Mouse (Mus musculus): ENCODE results near the gene Plekha8.

GRCm38 (mm10) chr6:54594469-54595329, at the start of gene Plekha8:
- TF ChIP-seq CTCF (IDR thresholded peaks at IDR 0.05; ENCODE audit: insufficient read depth, low read depth, low read length) (no peak), POLR2A (IDR thresholded peaks at IDR 0.05; ENCODE audit: insufficient read depth, low read depth, low read length) (peak; percentile 80; the same call in 1 of the 2 replicates)

All from olfactory bulb, adult 2 months (tissue).